Mouse (Mus musculus) limb, embryonic 13.5 days (tissue): ENCODE results near the gene Zfp691. TPM values are rescaled to one million over a fixed set of nuclear protein-coding genes. Genes with fewer than 3 reads are reported as not detected.

Experiments
- ATAC-seq: fragments of 200-750 bp; cut with Nextera tagmentation; 2 replicates; pipeline ENCODE4 v1.8.0; 2017; ENCODE audit warnings: low read depth, moderate number of reproducible peaks, moderate TSS enrichment; ENCODE audit not compliant: low FRiP score
- H3K27ac ChIP-seq: fragments of 300-500 bp; sonication (generic); 2 replicates; pipeline ENCODE4 v1.5.1; 2015; ENCODE audit warnings: inconsistent platforms, mild to moderate bottlenecking, moderate library complexity
- H3K27me3 ChIP-seq: fragments of 300-500 bp; sonication (generic); 2 replicates; pipeline ENCODE4 v1.6.1; 2015; ENCODE audit warnings: mild to moderate bottlenecking, inconsistent platforms
- H3K36me3 ChIP-seq: fragments of 300-500 bp; sonication (generic); 2 replicates; pipeline ENCODE4 v1.6.1; 2015; ENCODE audit warnings: inconsistent platforms, mild to moderate bottlenecking, moderate library complexity
- H3K4me1 ChIP-seq: fragments of 300-500 bp; sonication (generic); 2 replicates; pipeline ENCODE4 v1.6.1; 2015; ENCODE audit warnings: inconsistent platforms
- H3K4me2 ChIP-seq: fragments of 300-500 bp; sonication (generic); replicated peaks from 2 replicates; pipeline ENCODE4 v1.6.1; 2015; ENCODE audit warnings: inconsistent platforms, mild to moderate bottlenecking, moderate library complexity
- H3K4me3 ChIP-seq: fragments of 300-500 bp; sonication (generic); 2 replicates; pipeline ENCODE4 v1.5.1; 2015; ENCODE audit warnings: moderate library complexity, mild to moderate bottlenecking, inconsistent platforms
- H3K9ac ChIP-seq: fragments of 300-500 bp; sonication (generic); 2 replicates; pipeline ENCODE4 v1.6.1; 2015; ENCODE audit warnings: mild to moderate bottlenecking, inconsistent platforms
- H3K9me3 ChIP-seq: fragments of 300-500 bp; sonication (generic); 2 replicates; pipeline ENCODE4 v1.6.1; 2016; ENCODE audit warnings: inconsistent platforms
- WGBS: fragments of 180-500 bp; shearing (Covaris S2); methylation state at CpG from one replicate; pipeline ENCODE4 v1.1.7; 2015; 5-methylcytosine and 5-hydroxymethylcytosine counted together
- polyA plus RNA-seq: library from polyadenylated mRNA; unstranded; fragments of >200 nt; fragmentation: Nextera tagmentation; extraction: Ambion mirVana; gene quantifications from 2 replicates; pipeline ENCODE4 v1.2.1, GENCODE M21; 2015

The Zfp691 gene
- polyA plus RNA-seq, 1 experiment from 2014 or later: 9.5 TPM

DNA sequence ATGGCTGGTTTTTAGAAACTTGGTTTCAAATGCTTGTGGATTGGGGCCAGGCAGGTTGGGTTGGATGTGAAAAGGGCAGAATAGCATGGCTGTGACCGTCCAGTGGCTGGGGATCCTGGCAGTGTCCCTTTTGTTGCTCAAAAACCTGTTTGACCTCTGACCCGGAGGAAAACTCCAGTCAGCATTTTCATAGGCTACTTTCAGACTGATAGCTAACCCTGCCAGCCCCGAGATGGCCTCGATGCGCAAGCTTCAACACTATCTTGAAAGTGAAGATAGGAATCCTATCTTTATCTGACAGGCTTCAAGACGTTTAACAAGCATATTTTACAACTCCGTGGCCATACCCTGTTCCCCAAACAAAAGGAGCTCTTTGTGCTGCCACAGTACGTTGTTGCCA lies 36.7 kb downstream of the Zfp691 start:
- Histone ChIP-seq H3K9ac (no peak overlapping the region), H3K36me3 (peaks cover 57% of the 10 kb centered on the region)
- no peak for ATAC-seq

DNA sequence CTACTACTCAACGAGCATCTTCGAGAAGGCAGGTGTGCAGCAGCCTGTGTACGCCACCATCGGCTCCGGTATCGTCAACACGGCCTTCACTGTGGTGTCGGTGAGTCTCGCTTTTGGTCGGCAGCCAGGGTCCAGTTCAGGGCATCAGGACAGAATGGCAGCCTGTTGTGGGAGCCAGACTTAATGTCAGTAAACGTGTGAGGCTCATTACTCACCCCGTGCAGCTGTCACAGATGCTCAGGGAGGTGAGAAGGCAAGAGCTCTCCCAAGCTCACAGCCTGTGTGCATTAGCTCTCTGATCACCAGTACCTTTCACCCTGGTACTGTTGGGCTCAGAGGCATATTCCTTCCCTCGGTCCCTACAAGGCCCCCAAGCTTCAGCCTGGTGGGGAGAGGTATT lies 40.1 kb downstream of the Zfp691 start:
- no peak overlapping the region for H3K9ac ChIP-seq
- no peak overlapping the region for H3K4me2 ChIP-seq
- no peaks in the 10 kb centered on the region for H3K27me3 ChIP-seq
- no peak overlapping the region for H3K27ac ChIP-seq
- no peak for ATAC-seq
- no peaks in the 10 kb centered on the region for H3K9me3 ChIP-seq
- H3K4me1 ChIP-seq: peaks cover 9% of the 10 kb centered on the region; the same call in 1 of the 2 replicates
- 91% methylated on average over 13 of the region's 13 CpGs for WGBS
- H3K4me3 ChIP-seq: no peak overlapping the region
- H3K36me3 ChIP-seq: peaks cover 90% of the 10 kb centered on the region

More for the DNA sequence above, 36.7 kb downstream of the Zfp691 start:
- no peak overlapping the region for H3K27ac ChIP-seq
- H3K4me2 ChIP-seq: no peak overlapping the region
- H3K27me3 ChIP-seq: no peaks in the 10 kb centered on the region
- WGBS: 79% methylated on average over 8 of the region's 8 CpGs
- no peaks in the 10 kb centered on the region for H3K9me3 ChIP-seq
- no peak overlapping the region for H3K4me3 ChIP-seq
- H3K4me1 ChIP-seq: peaks cover 9% of the 10 kb centered on the region; the same call in 1 of the 2 replicates

DNA sequence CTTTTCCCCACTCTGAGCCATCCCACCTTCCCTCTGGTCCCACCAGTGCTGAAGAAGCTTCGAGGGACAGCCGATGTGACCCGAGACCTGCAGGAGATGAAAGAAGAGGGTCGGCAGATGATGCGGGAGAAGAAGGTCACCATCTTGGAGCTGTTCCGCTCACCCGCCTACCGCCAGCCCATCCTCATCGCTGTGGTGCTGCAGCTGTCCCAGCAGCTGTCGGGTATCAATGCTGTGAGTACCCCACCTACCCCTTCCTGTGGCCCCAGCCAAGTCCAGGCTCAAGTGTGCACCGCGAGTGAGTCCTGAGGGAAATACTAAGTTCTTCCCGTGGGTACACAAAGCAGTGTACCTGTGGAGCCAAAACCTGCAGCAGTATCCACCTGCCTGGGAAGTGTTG lies 40.7 kb downstream of the Zfp691 start:
- Histone ChIP-seq H3K4me2 (no peak overlapping the region), H3K4me1 (peaks cover 8% of the 10 kb centered on the region; the same call in 1 of the 2 replicates), H3K9ac (no peak overlapping the region), H3K27ac (no peak overlapping the region), H3K4me3 (no peak overlapping the region), H3K27me3 (no peaks in the 10 kb centered on the region), H3K9me3 (no peaks in the 10 kb centered on the region), H3K36me3 (peaks cover 95% of the 10 kb centered on the region)
- WGBS: 88% methylated on average over 13 of the region's 13 CpGs
- no peak for ATAC-seq

DNA sequence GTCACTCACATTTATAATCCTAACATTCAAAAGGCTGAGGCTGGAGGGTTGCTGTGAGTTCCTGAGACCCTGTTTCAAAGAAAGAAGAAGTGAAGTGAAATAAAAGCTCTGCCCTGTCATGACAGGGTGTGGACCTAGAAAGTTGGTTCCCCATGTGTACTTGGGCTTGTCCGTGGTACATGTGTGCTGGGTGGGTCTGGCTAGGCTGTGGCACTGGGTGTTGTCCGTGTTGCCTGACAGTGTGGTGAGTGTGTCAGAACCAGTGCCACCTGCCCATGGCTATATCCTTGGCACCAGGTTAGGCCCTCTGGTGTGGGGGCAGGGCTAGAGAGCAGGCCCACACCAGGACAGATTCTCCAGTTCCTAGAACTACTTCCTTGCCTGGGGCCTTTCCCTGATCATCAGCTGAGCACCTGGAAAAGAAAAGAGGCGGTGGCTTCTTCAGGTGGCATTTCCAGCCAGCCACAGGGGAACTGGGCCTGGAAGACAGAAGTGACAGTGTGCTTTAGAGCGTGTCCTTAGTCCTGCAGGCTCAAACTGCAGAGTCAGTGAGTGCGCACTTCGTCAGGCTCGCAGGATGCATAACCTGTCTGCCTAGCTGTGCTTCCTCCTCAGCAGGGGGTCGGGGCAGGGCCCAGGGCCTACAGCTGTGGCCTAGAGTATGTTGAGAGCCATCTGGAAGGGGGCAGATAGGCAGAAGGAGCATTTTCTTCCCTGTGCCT lies 42.6 kb downstream of the Zfp691 start:
- Histone ChIP-seq H3K9ac (no peak overlapping the region), H3K4me1 (0 out of 2 replicates have a peak, but pooled peaks cover 8% of the 10 kb centered on the region), H3K4me2 (no peak overlapping the region), H3K4me3 (no peak overlapping the region), H3K27me3 (no peaks in the 10 kb centered on the region), H3K36me3 (peaks cover 96% of the 10 kb centered on the region), H3K27ac (no peak overlapping the region), H3K9me3 (no peaks in the 10 kb centered on the region)
- 86% methylated on average over 8 of the region's 8 CpGs for WGBS
- no peak for ATAC-seq

DNA sequence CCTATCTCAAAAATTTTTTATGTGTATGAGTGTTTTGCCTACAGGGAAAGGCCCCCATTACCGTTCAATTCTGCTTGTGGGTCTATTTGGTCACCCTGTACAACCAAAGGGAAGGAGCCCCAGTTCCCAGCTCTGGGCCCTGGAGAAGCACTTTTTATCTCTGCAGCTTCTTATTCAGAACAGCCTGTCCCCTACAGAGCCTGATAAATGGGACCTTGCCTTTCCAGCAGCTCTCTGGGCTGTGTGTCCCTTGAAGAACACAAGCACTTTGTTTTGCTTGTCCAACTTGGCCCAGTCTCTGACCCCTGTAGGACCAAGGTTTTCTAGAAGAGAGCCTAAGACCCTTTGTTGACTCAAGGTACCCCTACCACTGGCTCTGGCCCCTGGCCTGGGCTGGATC lies 44.9 kb downstream of the Zfp691 start:
- Histone ChIP-seq H3K4me2 (no peak overlapping the region), H3K36me3 (peaks cover 94% of the 10 kb centered on the region), H3K27ac (no peak overlapping the region), H3K27me3 (no peaks in the 10 kb centered on the region), H3K9me3 (no peaks in the 10 kb centered on the region), H3K9ac (no peak overlapping the region), H3K4me3 (no peak overlapping the region), H3K4me1 (0 out of 2 replicates have a peak, but pooled peaks cover 9% of the 10 kb centered on the region)
- 97% methylated on average over 1 of the region's 1 CpGs for WGBS
- ATAC-seq: no peak

DNA sequence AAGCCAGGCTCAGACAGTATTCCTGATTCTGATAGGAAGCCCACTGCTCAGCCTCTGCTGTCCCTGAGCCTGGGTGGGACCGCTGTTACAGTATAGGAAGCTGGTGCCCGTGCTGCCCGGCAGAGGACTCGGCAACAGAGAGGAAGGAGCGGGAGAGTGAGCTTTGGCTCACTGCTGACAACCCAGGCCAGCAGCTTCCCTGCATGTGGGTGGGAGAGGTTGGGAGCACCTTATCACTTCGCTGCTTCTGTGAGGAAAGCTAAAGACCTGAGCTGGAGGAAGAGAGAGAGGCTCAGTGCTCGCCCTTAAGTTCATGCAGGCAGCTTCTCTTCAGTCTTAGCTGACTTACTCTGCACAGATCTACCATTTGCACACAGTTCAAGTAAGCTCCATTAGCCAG lies 45.4 kb downstream of the Zfp691 start:
- no peak overlapping the region for H3K9ac ChIP-seq
- no peak overlapping the region for H3K4me3 ChIP-seq
- WGBS: 94% methylated on average over 7 of the region's 7 CpGs
- no peak overlapping the region for H3K4me2 ChIP-seq
- no peaks in the 10 kb centered on the region for H3K9me3 ChIP-seq
- H3K4me1 ChIP-seq: 0 out of 2 replicates have a peak, but pooled peaks cover 9% of the 10 kb centered on the region
- no peak for ATAC-seq
- H3K27me3 ChIP-seq: no peaks in the 10 kb centered on the region
- peaks cover 94% of the 10 kb centered on the region for H3K36me3 ChIP-seq
- H3K27ac ChIP-seq: no peak overlapping the region

DNA sequence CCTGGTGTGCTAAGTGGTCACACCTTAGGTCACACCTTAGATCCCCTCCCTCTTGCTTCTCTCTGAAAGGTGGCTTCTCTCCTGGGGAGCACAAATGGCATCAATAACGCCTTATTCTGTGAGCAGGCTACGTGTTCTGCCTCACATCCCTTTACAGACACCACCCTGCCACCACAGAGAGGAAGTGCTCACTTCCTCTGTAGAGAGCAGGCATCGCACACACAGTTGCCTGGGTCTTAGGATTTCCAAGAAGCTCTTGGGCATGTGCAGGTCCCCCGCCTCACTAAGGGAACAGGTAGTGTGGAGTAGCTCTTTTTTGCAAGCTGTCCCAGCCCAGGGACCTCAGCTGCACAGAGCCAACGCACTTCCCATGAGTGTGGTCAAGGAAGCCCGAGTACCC lies 46.8 kb downstream of the Zfp691 start:
- WGBS: 70% methylated on average over 6 of the region's 6 CpGs
- no peak for ATAC-seq

DNA sequence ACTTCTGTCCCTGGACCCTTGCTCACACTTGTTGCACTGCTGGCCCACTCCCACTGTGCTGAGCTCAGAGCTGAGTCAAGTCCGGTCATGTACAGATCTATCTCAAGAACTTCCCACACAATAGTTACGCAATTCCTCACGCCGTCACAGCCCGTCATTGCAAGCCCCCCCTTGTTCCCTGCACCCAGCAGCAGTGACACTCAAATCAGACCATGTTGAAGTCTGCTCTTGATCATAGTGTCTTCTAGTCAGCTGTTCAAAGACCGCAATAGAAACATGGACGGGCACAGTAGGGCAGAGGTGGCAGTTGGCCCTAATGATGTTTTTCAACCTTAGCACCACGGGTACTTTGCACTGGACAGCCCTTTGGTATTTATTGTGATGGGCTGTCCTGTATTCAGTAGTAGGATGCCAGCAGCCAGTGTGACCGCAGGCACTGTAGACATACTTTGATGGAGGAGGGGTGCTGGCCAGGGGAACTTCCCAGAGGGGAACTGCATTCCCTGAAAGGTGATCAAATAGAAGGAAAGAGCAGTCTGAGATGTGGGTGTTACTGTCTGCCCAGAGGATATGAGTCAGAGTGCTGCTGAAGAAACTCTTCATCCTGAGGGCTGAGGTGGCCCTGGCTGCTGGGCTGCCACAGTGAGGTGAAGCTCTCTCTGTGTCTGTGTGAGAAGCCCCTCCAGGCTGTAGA lies 48.3 kb downstream of the Zfp691 start:
- no peak overlapping the region for H3K4me2 ChIP-seq
- no peaks in the 10 kb centered on the region for H3K27me3 ChIP-seq
- 79% methylated on average over 9 of the region's 9 CpGs for whole genome bisulfite sequencing
- H3K9me3 ChIP-seq: no peaks in the 10 kb centered on the region
- H3K4me3 ChIP-seq: no peak overlapping the region
- H3K36me3 ChIP-seq: peaks cover 95% of the 10 kb centered on the region
- 0 out of 2 replicates have a peak overlapping the region, but pooled peaks have one; percentile 31 for H3K9ac ChIP-seq
- H3K4me1 ChIP-seq: 0 out of 2 replicates have a peak, but pooled peaks cover 16% of the 10 kb centered on the region
- no peak for ATAC-seq
- H3K27ac ChIP-seq: no peak overlapping the region

More for the DNA sequence above, 46.8 kb downstream of the Zfp691 start:
- Histone ChIP-seq H3K9ac (no peak overlapping the region), H3K36me3 (peaks cover 94% of the 10 kb centered on the region), H3K27ac (no peak overlapping the region), H3K4me2 (no peak overlapping the region), H3K9me3 (no peaks in the 10 kb centered on the region), H3K27me3 (no peaks in the 10 kb centered on the region), H3K4me1 (0 out of 2 replicates have a peak, but pooled peaks cover 9% of the 10 kb centered on the region), H3K4me3 (no peak overlapping the region)

DNA sequence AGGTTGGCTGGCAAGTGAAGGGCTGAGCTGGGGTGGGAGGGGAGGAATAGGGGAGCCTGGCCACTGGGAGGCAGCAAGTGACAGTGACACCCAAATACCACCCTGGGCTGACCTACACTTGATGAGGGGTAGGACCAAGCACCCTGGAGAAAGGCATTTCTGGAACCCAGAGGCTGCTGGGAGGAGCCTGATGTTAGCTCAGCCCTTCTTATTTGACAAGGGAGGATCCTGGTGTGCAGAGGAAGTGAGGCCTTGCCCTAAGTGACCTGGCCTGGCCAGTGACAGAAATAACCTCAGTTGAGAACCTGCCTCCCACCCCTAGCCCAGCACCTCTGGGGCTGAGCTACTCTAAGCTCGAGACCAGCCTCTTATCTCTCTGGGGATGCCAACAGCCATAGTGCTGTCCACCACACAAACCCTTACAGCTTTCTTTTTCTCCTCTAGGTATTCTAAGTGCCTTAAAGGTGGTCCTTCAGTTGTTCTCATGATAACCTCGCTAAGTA lies 49.2 kb downstream of the Zfp691 start:
- H3K4me2 ChIP-seq: no peak overlapping the region
- 63% methylated on average over 2 of the region's 2 CpGs for WGBS
- no peak for ATAC-seq
- H3K27ac ChIP-seq: no peak overlapping the region
- H3K9me3 ChIP-seq: no peaks in the 10 kb centered on the region
- no peak overlapping the region for H3K4me3 ChIP-seq
- H3K36me3 ChIP-seq: peaks cover 96% of the 10 kb centered on the region
- H3K4me1 ChIP-seq: 0 out of 2 replicates have a peak, but pooled peaks cover 21% of the 10 kb centered on the region
- no peak overlapping the region for H3K9ac ChIP-seq
- H3K27me3 ChIP-seq: no peaks in the 10 kb centered on the region

DNA sequence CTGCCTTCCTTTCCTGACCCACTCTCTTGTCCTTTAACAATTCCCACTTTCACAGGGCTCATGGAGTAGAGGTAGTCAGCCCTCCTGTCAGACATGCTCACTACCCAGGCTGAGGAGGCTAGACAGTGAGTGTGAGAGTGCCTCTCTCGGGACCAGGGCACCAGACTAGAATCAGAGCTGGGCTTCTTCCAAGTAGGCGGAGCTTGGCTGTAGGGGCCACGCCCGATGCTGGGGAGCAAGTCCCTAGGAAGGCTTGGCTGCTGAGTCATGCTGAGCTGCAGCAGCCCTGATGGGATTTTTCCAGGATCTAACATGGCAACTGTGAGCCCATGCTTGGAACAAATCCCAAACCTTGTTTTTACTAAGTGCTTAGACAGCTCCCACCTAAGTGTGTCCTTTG lies 52.7 kb downstream of the Zfp691 start:
- ATAC-seq: no peak
- Histone ChIP-seq H3K9me3 (no peaks in the 10 kb centered on the region), H3K4me1 (peaks cover 16% of the 10 kb centered on the region), H3K27ac (no peak overlapping the region), H3K27me3 (no peaks in the 10 kb centered on the region), H3K4me3 (no peak overlapping the region), H3K4me2 (no peak overlapping the region), H3K36me3 (peaks cover 79% of the 10 kb centered on the region), H3K9ac (no peak overlapping the region)
- 64% methylated on average over 4 of the region's 4 CpGs for WGBS

DNA sequence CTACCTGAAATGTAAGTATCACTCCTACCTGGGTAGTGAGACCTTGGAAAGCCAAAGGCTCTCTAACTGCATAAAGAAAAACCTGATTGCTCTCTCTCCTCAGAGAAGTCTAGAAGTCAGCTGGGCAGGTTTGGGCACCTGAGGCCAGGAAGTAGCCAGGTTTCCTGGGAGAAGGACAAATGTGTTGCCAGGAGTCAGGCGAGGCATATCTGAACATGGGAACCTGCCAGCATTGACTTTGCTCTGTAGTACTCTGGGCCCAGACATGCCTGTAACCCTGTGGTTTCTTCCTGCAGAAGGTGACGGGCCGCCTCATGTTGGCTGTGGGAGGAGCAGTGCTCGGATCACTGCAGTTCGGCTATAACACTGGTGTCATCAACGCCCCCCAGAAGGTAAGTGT lies 53.9 kb downstream of the Zfp691 start:
- Histone ChIP-seq H3K4me1 (peaks cover 26% of the 10 kb centered on the region), H3K36me3 (peaks cover 70% of the 10 kb centered on the region)
- WGBS: 92% methylated on average over 6 of the region's 6 CpGs

More for the DNA sequence above, 53.9 kb downstream of the Zfp691 start:
- Histone ChIP-seq H3K27me3 (no peaks in the 10 kb centered on the region), H3K4me2 (no peak overlapping the region), H3K4me3 (no peak overlapping the region), H3K9me3 (no peaks in the 10 kb centered on the region), H3K27ac (no peak overlapping the region), H3K9ac (no peak overlapping the region)
- ATAC-seq: no peak
